Mouse (Mus musculus): ENCODE data around the gene Klf13.

Klf13 gene

GRCm38 (mm10) chr7:63925413-63926360 lies 13.0 kb downstream of the Klf13 start:
- no peak for DNase-seq (ENCODE audit: low spot score)

GRCm38 (mm10) chr7:63924747-63925412 lies 13.8 kb downstream of the Klf13 start:
- no peak for DNase-seq (ENCODE audit: low spot score)

GRCm38 (mm10) chr7:63924151-63924550 lies 14.6 kb downstream of the Klf13 start:
- no peak for DNase-seq (ENCODE audit: low spot score)

GRCm38 (mm10) chr7:63922975-63923374 lies 15.7 kb downstream of the Klf13 start:
- no peak for DNase-seq (ENCODE audit: low spot score)

GRCm38 (mm10) chr7:63922571-63922970 lies 16.1 kb downstream of the Klf13 start:
- DNase-seq (ENCODE audit: low spot score): no peak

- DNase-seq (ENCODE audit: low spot score): no peak
Measured at GRCm38 (mm10) chr7:63921909-63922562, 16.7 kb downstream of the Klf13 start.

- no peak for DNase-seq (ENCODE audit: low spot score)
Measured at GRCm38 (mm10) chr7:63918771-63919768, 19.6 kb downstream of the Klf13 start.

- no peak for DNase-seq (ENCODE audit: low spot score)
Measured at GRCm38 (mm10) chr7:63917693-63918092, 21.0 kb downstream of the Klf13 start.

- DNase-seq (ENCODE audit: low spot score): no peak
Measured at GRCm38 (mm10) chr7:63916268-63916907, 22.3 kb downstream of the Klf13 start, which contains the start of gene E030018B13Rik. Gene E030018B13Rik, plus strand, starts transcription at chr7:63916857.

- no peak for DNase-seq (ENCODE audit: low spot score)
Measured at GRCm38 (mm10) chr7:63914891-63915290, 23.8 kb downstream of the Klf13 start.

GRCm38 (mm10) chr7:63913724-63914692 lies 24.7 kb downstream of the Klf13 start:
- no peak for DNase-seq (ENCODE audit: low spot score)

- DNase-seq (ENCODE audit: low spot score): peak; percentile 40
Measured at GRCm38 (mm10) chr7:63912924-63913723, 25.6 kb downstream of the Klf13 start.

- DNase-seq (ENCODE audit: low spot score): peak; percentile 47
Measured at GRCm38 (mm10) chr7:63912234-63912810, 26.4 kb downstream of the Klf13 start.

- DNase-seq (ENCODE audit: low spot score): no peak
Measured at GRCm38 (mm10) chr7:63911383-63912233, 27.1 kb downstream of the Klf13 start.

GRCm38 (mm10) chr7:63910912-63911311 lies 27.8 kb downstream of the Klf13 start:
- no peak for DNase-seq (ENCODE audit: low spot score)

- no peak for DNase-seq (ENCODE audit: low spot score)
Measured at GRCm38 (mm10) chr7:63910225-63910624, 28.5 kb downstream of the Klf13 start.

Data from embryo, embryonic 10 days (tissue).